Mouse (Mus musculus) midbrain, embryonic 13.5 days (tissue): ENCODE measurements around the gene Lgr4. TPM values are rescaled to one million over a fixed set of nuclear protein-coding genes. Genes with fewer than 3 reads are reported as not detected.

Experiments
- ATAC-seq: fragments of 200-750 bp; cut with Nextera tagmentation; 2 replicates; pipeline ENCODE4 v1.8.0; 2017; ENCODE audit warnings: mild to moderate bottlenecking, moderate TSS enrichment, moderate library complexity
- H3K27ac ChIP-seq: fragments of 300-500 bp; sonication (generic); 2 replicates; pipeline ENCODE4 v1.5.1; 2015; ENCODE audit warnings: inconsistent platforms, mild to moderate bottlenecking, moderate library complexity
- H3K27me3 ChIP-seq: fragments of 300-500 bp; sonication (generic); 2 replicates; pipeline ENCODE4 v1.6.1; 2015; ENCODE audit warnings: mild to moderate bottlenecking, inconsistent platforms
- H3K36me3 ChIP-seq: fragments of 300-500 bp; sonication (generic); 2 replicates; pipeline ENCODE4 v1.6.1; 2015; ENCODE audit warnings: mild to moderate bottlenecking, inconsistent platforms
- H3K4me1 ChIP-seq: fragments of 300-500 bp; sonication (generic); replicated peaks from 2 replicates; pipeline ENCODE4 v1.6.1; 2015; ENCODE audit warnings: inconsistent platforms
- H3K4me2 ChIP-seq: fragments of 300-500 bp; sonication (generic); replicated peaks from 2 replicates; pipeline ENCODE4 v1.6.1; 2015; ENCODE audit warnings: moderate library complexity, mild to moderate bottlenecking, inconsistent platforms
- H3K4me3 ChIP-seq: fragments of 300-500 bp; sonication (generic); replicated peaks from 2 replicates; pipeline ENCODE4 v1.5.1; 2015; ENCODE audit warnings: mild to moderate bottlenecking, inconsistent platforms
- H3K9ac ChIP-seq: fragments of 300-500 bp; sonication (generic); replicated peaks from 2 replicates; pipeline ENCODE4 v1.6.1; 2015; ENCODE audit warnings: mild to moderate bottlenecking, inconsistent platforms
- H3K9me3 ChIP-seq: fragments of 300-500 bp; sonication (generic); 2 replicates; pipeline ENCODE4 v1.6.1; 2016; ENCODE audit warnings: mild to moderate bottlenecking, inconsistent platforms
- WGBS: fragments of 180-500 bp; shearing (Covaris S2); methylation state at CpG from one replicate; pipeline ENCODE4 v1.1.7; 2015; 5-methylcytosine and 5-hydroxymethylcytosine counted together
- polyA plus RNA-seq: library from polyadenylated mRNA; unstranded; fragments of >200 nt; fragmentation: Nextera tagmentation; extraction: Ambion mirVana; gene quantifications from 2 replicates; pipeline ENCODE4 v1.2.1, GENCODE M21; 2015

The Lgr4 gene
- polyA plus RNA-seq, 1 experiment from 2014 or later = 7.9 TPM

- Histone ChIP-seq H3K27ac (no peak overlapping the region), H3K4me3 (no peak overlapping the region), H3K36me3 (no peaks in the 10 kb centered on the region), H3K9ac (no peak overlapping the region), H3K4me1 (0 out of 2 replicates have a peak, but pooled peaks cover 5% of the 10 kb centered on the region), H3K27me3 (no peaks in the 10 kb centered on the region), H3K9me3 (no peaks in the 10 kb centered on the region), H3K4me2 (no peak overlapping the region)
- ATAC-seq = no peak
- WGBS = 90% methylated on average over 3 of the region's 3 CpGs
These were observed 51.9 kb downstream of the Lgr4 start for GRCm38 (mm10) chr2:109969381-109969780.

GRCm38 (mm10) chr2:109969926-109970532 is 52.6 kb downstream of the Lgr4 start:
- no peaks in the 10 kb centered on the region for H3K36me3 ChIP-seq
- 0 out of 2 replicates have a peak, but pooled peaks cover 5% of the 10 kb centered on the region for H3K4me1 ChIP-seq
- H3K4me2 ChIP-seq = no peak overlapping the region
- no peaks in the 10 kb centered on the region for H3K9me3 ChIP-seq
- no peak overlapping the region for H3K9ac ChIP-seq
- no peak for ATAC-seq
- WGBS = 76% methylated on average over 10 of the region's 10 CpGs
- no peak overlapping the region for H3K27ac ChIP-seq
- no peak overlapping the region for H3K4me3 ChIP-seq
- H3K27me3 ChIP-seq = no peaks in the 10 kb centered on the region

- H3K4me1 ChIP-seq = 0 out of 2 replicates have a peak, but pooled peaks cover 5% of the 10 kb centered on the region
- H3K4me2 ChIP-seq = no peak overlapping the region
- no peaks in the 10 kb centered on the region for H3K27me3 ChIP-seq
- H3K4me3 ChIP-seq = no peak overlapping the region
- ATAC-seq = no peak
- no peaks in the 10 kb centered on the region for H3K9me3 ChIP-seq
- WGBS = 79% methylated on average over 8 of the region's 8 CpGs
- no peaks in the 10 kb centered on the region for H3K36me3 ChIP-seq
- H3K9ac ChIP-seq = no peak overlapping the region
- H3K27ac ChIP-seq = no peak overlapping the region
These were observed 53.4 kb downstream of the Lgr4 start for GRCm38 (mm10) chr2:109970744-109971410.

- Histone ChIP-seq H3K27me3 (no peaks in the 10 kb centered on the region), H3K36me3 (no peaks in the 10 kb centered on the region), H3K4me1 (0 out of 2 replicates have a peak, but pooled peaks cover 5% of the 10 kb centered on the region), H3K9me3 (no peaks in the 10 kb centered on the region), H3K9ac (no peak overlapping the region), H3K4me3 (no peak overlapping the region), H3K27ac (no peak overlapping the region), H3K4me2 (no peak overlapping the region)
- WGBS = 93% methylated on average over 2 of the region's 2 CpGs
- no peak for ATAC-seq
These were observed 54.9 kb downstream of the Lgr4 start for GRCm38 (mm10) chr2:109972310-109972709.

GRCm38 (mm10) chr2:109972922-109973321 is 55.5 kb downstream of the Lgr4 start:
- Histone ChIP-seq H3K9ac (no peak overlapping the region), H3K9me3 (no peaks in the 10 kb centered on the region), H3K4me2 (no peak overlapping the region), H3K27me3 (no peaks in the 10 kb centered on the region), H3K4me1 (0 out of 2 replicates have a peak, but pooled peaks cover 5% of the 10 kb centered on the region), H3K27ac (no peak overlapping the region), H3K36me3 (no peaks in the 10 kb centered on the region), H3K4me3 (no peak overlapping the region)
- WGBS = 82% methylated on average over 7 of the region's 7 CpGs
- ATAC-seq = no peak

GRCm38 (mm10) chr2:109974807-109975206 is 57.4 kb downstream of the Lgr4 start:
- Histone ChIP-seq H3K27ac (no peak overlapping the region), H3K36me3 (no peaks in the 10 kb centered on the region), H3K4me1 (0 out of 2 replicates have a peak, but pooled peaks cover 5% of the 10 kb centered on the region), H3K27me3 (no peaks in the 10 kb centered on the region), H3K4me3 (no peak overlapping the region), H3K9ac (no peak overlapping the region), H3K9me3 (no peaks in the 10 kb centered on the region), H3K4me2 (no peak overlapping the region)
- 96% methylated on average over 7 of the region's 7 CpGs for WGBS
- ATAC-seq = no peak

- H3K9ac ChIP-seq = no peak overlapping the region
- no peaks in the 10 kb centered on the region for H3K36me3 ChIP-seq
- no peak for ATAC-seq
- H3K9me3 ChIP-seq = no peaks in the 10 kb centered on the region
- no peak overlapping the region for H3K27ac ChIP-seq
- H3K27me3 ChIP-seq = no peaks in the 10 kb centered on the region
- WGBS = 93% methylated on average over 2 of the region's 2 CpGs
- H3K4me3 ChIP-seq = no peak overlapping the region
- no peak overlapping the region for H3K4me2 ChIP-seq
- no peaks in the 10 kb centered on the region for H3K4me1 ChIP-seq
These were observed 58.7 kb downstream of the Lgr4 start for GRCm38 (mm10) chr2:109976181-109976580.

GRCm38 (mm10) chr2:109977322-109977721 is 59.9 kb downstream of the Lgr4 start:
- no peaks in the 10 kb centered on the region for H3K4me1 ChIP-seq
- H3K27me3 ChIP-seq = no peaks in the 10 kb centered on the region
- no peak overlapping the region for H3K4me3 ChIP-seq
- ATAC-seq = no peak
- H3K27ac ChIP-seq = no peak overlapping the region
- no peaks in the 10 kb centered on the region for H3K36me3 ChIP-seq
- H3K9ac ChIP-seq = no peak overlapping the region
- no peaks in the 10 kb centered on the region for H3K9me3 ChIP-seq
- WGBS = 87% methylated on average over 6 of the region's 6 CpGs
- H3K4me2 ChIP-seq = no peak overlapping the region

- no peaks in the 10 kb centered on the region for H3K9me3 ChIP-seq
- H3K27me3 ChIP-seq = no peaks in the 10 kb centered on the region
- no peaks in the 10 kb centered on the region for H3K36me3 ChIP-seq
- H3K4me2 ChIP-seq = no peak overlapping the region
- H3K4me3 ChIP-seq = no peak overlapping the region
- no peaks in the 10 kb centered on the region for H3K4me1 ChIP-seq
- ATAC-seq = no peak
- no peak overlapping the region for H3K9ac ChIP-seq
- no peak overlapping the region for H3K27ac ChIP-seq
These were observed 61.8 kb downstream of the Lgr4 start for GRCm38 (mm10) chr2:109979209-109979608.

GRCm38 (mm10) chr2:109983435-109983834 is 66.0 kb downstream of the Lgr4 start:
- Histone ChIP-seq H3K36me3 (no peaks in the 10 kb centered on the region), H3K9ac (no peak overlapping the region), H3K4me3 (no peak overlapping the region), H3K27me3 (no peaks in the 10 kb centered on the region), H3K4me1 (peaks cover 12% of the 10 kb centered on the region; the same call in 1 of the 2 replicates), H3K9me3 (no peaks in the 10 kb centered on the region), H3K27ac (no peak overlapping the region), H3K4me2 (no peak overlapping the region)
- ATAC-seq = no peak
- 94% methylated on average over 6 of the region's 6 CpGs for WGBS

- Histone ChIP-seq H3K4me1 (peaks cover 24% of the 10 kb centered on the region), H3K27ac (no peak overlapping the region), H3K9ac (no peak overlapping the region), H3K4me3 (no peak overlapping the region), H3K4me2 (no peak overlapping the region), H3K36me3 (no peaks in the 10 kb centered on the region), H3K9me3 (no peaks in the 10 kb centered on the region), H3K27me3 (no peaks in the 10 kb centered on the region)
- WGBS = 89% methylated on average over 1 of the region's 1 CpGs
- ATAC-seq = no peak
These were observed 67.5 kb downstream of the Lgr4 start for GRCm38 (mm10) chr2:109984930-109985329.

GRCm38 (mm10) chr2:109985560-109985959 is 68.1 kb downstream of the Lgr4 start:
- H3K27ac ChIP-seq = no peak overlapping the region
- H3K27me3 ChIP-seq = no peaks in the 10 kb centered on the region
- peaks cover 24% of the 10 kb centered on the region for H3K4me1 ChIP-seq
- 42% methylated on average over 9 of the region's 9 CpGs for WGBS
- H3K36me3 ChIP-seq = no peaks in the 10 kb centered on the region
- H3K4me3 ChIP-seq = no peak overlapping the region
- ATAC-seq = no peak
- no peaks in the 10 kb centered on the region for H3K9me3 ChIP-seq
- H3K4me2 ChIP-seq = no peak overlapping the region
- H3K9ac ChIP-seq = no peak overlapping the region
